Mouse (Mus musculus) liver, embryonic 12.5 days (tissue): Measurements from ENCODE around the gene F7. TPM values are rescaled to one million over a fixed set of nuclear protein-coding genes. Genes with fewer than 3 reads are reported as not detected.

Experiments used
- ATAC-seq: fragments of 200-750 bp; cut with Nextera tagmentation; 2 replicates; pipeline ENCODE4 v1.8.0; 2017; ENCODE audit warnings: moderate number of reproducible peaks, mild to moderate bottlenecking, moderate library complexity
- H3K27ac ChIP-seq: fragments of 300-500 bp; sonication (generic); 2 replicates; pipeline ENCODE4 v1.5.1; 2016; ENCODE audit warnings: mild to moderate bottlenecking
- H3K27me3 ChIP-seq: fragments of 300-500 bp; sonication (generic); replicated peaks from 2 replicates; pipeline ENCODE4 v1.6.1; 2016; ENCODE audit warnings: mild to moderate bottlenecking, moderate library complexity
- H3K36me3 ChIP-seq: fragments of 300-500 bp; sonication (generic); 2 replicates; pipeline ENCODE4 v1.6.1; 2016; ENCODE audit warnings: mild to moderate bottlenecking, moderate library complexity
- H3K4me1 ChIP-seq: fragments of 300-500 bp; sonication (generic); 2 replicates; pipeline ENCODE4 v1.6.1; 2016
- H3K4me2 ChIP-seq: fragments of 300-500 bp; sonication (generic); 2 replicates; pipeline ENCODE4 v1.6.1; 2016; ENCODE audit warnings: mild to moderate bottlenecking, moderate library complexity
- H3K4me3 ChIP-seq: fragments of 300-500 bp; sonication (generic); 2 replicates; pipeline ENCODE4 v1.5.1; 2016; ENCODE audit warnings: mild to moderate bottlenecking, moderate library complexity
- H3K9ac ChIP-seq: fragments of 300-500 bp; sonication (generic); 2 replicates; pipeline ENCODE4 v1.6.1; 2016; ENCODE audit warnings: mild to moderate bottlenecking, moderate library complexity
- H3K9me3 ChIP-seq: fragments of 300-500 bp; sonication (generic); replicated peaks from 2 replicates; pipeline ENCODE4 v1.6.1; 2016; ENCODE audit warnings: mild to moderate bottlenecking, moderate library complexity
- WGBS: fragments of 180-500 bp; shearing (Covaris S2); methylation state at CpG from one replicate; pipeline ENCODE4 v1.1.7; 2016; ENCODE audit not compliant: insufficient replicate concordance; 5-methylcytosine and 5-hydroxymethylcytosine counted together
- polyA plus RNA-seq: library from polyadenylated mRNA; unstranded; fragments of >200 nt; fragmentation: Nextera tagmentation; extraction: Ambion mirVana; gene quantifications from 2 replicates; pipeline ENCODE4 v1.2.1, GENCODE M21; 2016

Gene F7
- polyA plus RNA-seq = 4.4 and 5.2 TPM in 2 replicates

GRCm38 (mm10) chr8:13025487-13026224 is at the start of gene F7:
Gene F7, plus strand, starts transcription at chr8:13026034.
- H3K27me3 ChIP-seq = no peaks in the 10 kb centered on the region
- peak within 1 kb of the TSS; percentile 16; the same call in 1 of the 2 replicates for H3K4me2 ChIP-seq
- 54% methylated on average over 10 of the region's 10 CpGs for WGBS
- no peak within 1 kb of the TSS for H3K27ac ChIP-seq
- no peaks in the 10 kb centered on the region for H3K9me3 ChIP-seq
- no peak within 1 kb of the TSS for H3K4me3 ChIP-seq
- peak; percentile 60 for ATAC-seq
- no peaks in the 10 kb centered on the region for H3K36me3 ChIP-seq
- H3K9ac ChIP-seq = no peak within 1 kb of the TSS
- H3K4me1 ChIP-seq = no peaks in the 10 kb centered on the region

DNA sequence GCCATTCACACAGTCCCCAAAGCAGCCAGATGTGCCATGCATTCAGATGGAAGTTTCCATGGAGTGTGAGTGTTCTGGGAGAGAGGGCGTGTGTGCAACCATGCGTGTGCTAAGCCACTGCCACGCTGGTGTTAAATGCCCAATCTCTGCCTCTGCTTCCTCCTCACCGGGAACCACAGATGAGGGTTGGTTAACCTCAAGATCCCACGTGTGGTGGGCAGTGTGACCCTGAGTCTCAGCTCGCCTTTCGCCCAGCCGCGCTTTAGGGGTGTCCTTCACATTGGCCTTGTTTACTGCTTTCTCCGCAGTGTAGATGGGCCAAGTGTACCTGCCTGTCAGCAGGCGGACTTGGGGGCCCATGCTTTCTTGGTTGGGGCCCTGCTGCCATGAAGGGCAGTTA is 49.5 kb upstream of the F7 start:
- no peaks in the 10 kb centered on the region for H3K9me3 ChIP-seq
- no peak for ATAC-seq
- no peak overlapping the region for H3K9ac ChIP-seq
- H3K27ac ChIP-seq = no peak overlapping the region
- no peak overlapping the region for H3K4me2 ChIP-seq
- peaks cover 19% of the 10 kb centered on the region for H3K27me3 ChIP-seq
- 0 out of 2 replicates have a peak, but pooled peaks cover 8% of the 10 kb centered on the region for H3K4me1 ChIP-seq
- 43% methylated on average over 11 of the region's 11 CpGs for WGBS
- H3K4me3 ChIP-seq = no peak overlapping the region
- H3K36me3 ChIP-seq = no peaks in the 10 kb centered on the region

DNA sequence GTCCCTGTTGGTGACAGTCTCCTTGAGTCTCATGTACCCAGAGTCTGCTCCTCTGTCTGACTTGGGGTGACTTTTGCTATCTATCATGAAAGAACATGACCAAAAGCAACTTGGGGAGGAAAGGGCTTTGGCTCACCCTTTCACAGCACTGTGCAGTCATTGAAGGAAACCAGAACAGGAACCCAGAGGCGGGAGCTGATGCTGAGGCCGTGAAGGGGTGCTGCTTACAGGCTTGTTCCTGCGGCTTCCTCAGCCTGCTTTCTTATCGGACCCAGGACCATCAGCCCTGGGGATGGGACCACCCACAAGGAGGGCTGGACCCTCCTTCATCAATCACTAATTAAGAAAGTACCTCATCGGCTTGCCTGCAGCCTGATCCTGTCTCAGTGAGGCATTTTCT is 49.1 kb upstream of the F7 start:
- Histone ChIP-seq H3K27ac (no peak overlapping the region), H3K9me3 (no peaks in the 10 kb centered on the region), H3K27me3 (peaks cover 19% of the 10 kb centered on the region), H3K4me2 (0 out of 2 replicates have a peak overlapping the region, but pooled peaks have one; percentile 19), H3K4me3 (no peak overlapping the region), H3K9ac (no peak overlapping the region), H3K36me3 (no peaks in the 10 kb centered on the region), H3K4me1 (0 out of 2 replicates have a peak, but pooled peaks cover 8% of the 10 kb centered on the region)
- WGBS = 30% methylated on average over 5 of the region's 5 CpGs
- no peak for ATAC-seq

DNA sequence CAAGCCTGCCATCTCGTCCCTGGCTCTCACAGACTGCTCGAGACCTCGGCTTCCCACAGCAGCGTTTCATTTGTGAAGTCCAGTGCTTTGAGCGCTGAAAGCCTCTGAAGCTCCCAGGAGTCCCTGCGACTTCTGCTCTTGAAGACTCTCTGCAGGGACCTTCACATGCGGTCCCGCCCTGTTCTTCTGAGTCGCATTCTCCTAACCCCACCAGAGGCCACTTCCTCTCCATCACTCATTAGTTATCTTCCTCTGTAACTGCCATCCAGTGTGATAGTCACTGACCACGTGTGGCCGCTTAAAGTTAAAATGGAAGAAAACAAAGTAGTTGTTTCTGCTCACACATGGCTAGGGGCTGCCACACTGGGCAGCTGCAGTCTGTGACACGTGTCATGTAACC is 48.5 kb upstream of the F7 start:
- H3K27ac ChIP-seq = no peak overlapping the region
- no peak overlapping the region for H3K9ac ChIP-seq
- H3K4me1 ChIP-seq = 0 out of 2 replicates have a peak, but pooled peaks cover 8% of the 10 kb centered on the region
- H3K9me3 ChIP-seq = no peaks in the 10 kb centered on the region
- no peak overlapping the region for H3K4me3 ChIP-seq
- peaks cover 19% of the 10 kb centered on the region for H3K27me3 ChIP-seq
- H3K4me2 ChIP-seq = 0 out of 2 replicates have a peak overlapping the region, but pooled peaks have one; percentile 19
- no peaks in the 10 kb centered on the region for H3K36me3 ChIP-seq
- 22% methylated on average over 12 of the region's 12 CpGs for WGBS
- no peak for ATAC-seq

GRCm38 (mm10) chr8:12978308-12978707 is 47.5 kb upstream of the F7 start:
- 48% methylated on average over 2 of the region's 2 CpGs for WGBS
- ATAC-seq = peak; percentile 39; the same call in 1 of the 2 replicates

DNA sequence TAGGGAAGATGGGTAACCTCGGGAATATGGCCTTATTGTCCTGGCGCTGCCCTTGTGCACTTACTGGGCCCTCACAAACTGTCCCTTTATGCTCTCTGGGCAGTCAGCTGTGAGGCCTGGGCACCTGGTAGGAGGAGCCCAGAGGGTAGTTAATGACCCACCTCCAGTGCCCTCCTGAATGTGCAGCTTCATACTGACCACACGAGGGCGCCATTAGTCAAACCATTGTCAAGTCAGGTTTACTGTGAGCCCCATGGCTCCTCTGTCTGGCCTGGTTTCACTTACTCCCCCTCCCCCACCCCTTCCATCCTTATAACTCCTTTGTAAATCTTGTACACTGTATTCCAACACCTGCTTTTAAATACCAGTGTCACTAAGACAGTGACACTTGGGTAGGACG is 47.1 kb upstream of the F7 start:
- Histone ChIP-seq H3K4me1 (0 out of 2 replicates have a peak, but pooled peaks cover 8% of the 10 kb centered on the region), H3K4me3 (no peak overlapping the region), H3K27ac (no peak overlapping the region), H3K9ac (no peak overlapping the region), H3K27me3 (peaks cover 19% of the 10 kb centered on the region), H3K4me2 (no peak overlapping the region), H3K36me3 (no peaks in the 10 kb centered on the region), H3K9me3 (no peaks in the 10 kb centered on the region)
- 18% methylated on average over 5 of the region's 5 CpGs for WGBS
- 0 out of 2 replicates have a peak, but pooled peaks have one; percentile 51 for ATAC-seq

More at GRCm38 (mm10) chr8:12978308-12978707, 47.5 kb upstream of the F7 start:
- H3K4me1 ChIP-seq = 0 out of 2 replicates have a peak, but pooled peaks cover 8% of the 10 kb centered on the region
- no peaks in the 10 kb centered on the region for H3K9me3 ChIP-seq
- no peaks in the 10 kb centered on the region for H3K36me3 ChIP-seq
- peaks cover 19% of the 10 kb centered on the region for H3K27me3 ChIP-seq
- H3K4me3 ChIP-seq = no peak overlapping the region
- no peak overlapping the region for H3K9ac ChIP-seq
- no peak overlapping the region for H3K27ac ChIP-seq
- no peak overlapping the region for H3K4me2 ChIP-seq

DNA sequence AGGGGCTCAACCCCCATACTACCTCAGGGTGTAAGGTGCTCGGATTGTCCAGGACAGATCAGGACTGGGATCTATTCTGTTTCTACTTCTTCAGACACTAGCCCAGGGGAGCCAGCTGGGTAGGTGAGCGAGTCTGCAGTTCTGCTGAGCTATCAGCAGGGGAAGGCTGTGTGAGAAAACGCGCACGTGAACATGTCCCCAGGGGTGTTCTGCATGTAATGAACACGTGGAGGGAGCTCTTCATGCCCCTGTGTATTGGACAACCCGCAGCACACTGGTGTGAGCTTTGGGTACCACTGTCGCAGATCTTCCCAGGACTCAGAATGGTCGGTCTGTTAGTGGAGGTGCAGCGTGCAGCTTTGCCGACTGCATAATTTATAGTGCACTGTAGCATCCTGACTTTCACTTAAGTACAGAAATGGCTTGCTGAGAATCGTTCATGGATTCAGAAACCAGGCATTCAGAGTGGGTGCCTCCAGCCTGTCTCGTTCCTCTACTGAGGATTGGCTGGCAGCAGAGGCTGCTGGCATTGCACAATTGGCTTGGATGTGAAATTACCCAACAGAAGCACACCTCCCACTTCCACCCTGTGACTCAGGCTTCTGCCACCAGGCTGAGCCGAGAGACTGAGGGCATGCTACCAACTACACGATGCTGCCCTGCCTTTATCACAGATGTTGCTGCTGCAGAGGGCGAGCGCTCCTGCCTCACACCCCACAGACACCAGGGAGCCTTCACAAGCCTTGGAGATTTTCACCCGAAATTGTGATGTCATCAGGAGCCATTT is 42.0 kb upstream of the F7 start:
- H3K9me3 ChIP-seq = no peaks in the 10 kb centered on the region
- 67% methylated on average over 18 of the region's 18 CpGs for WGBS
- H3K27ac ChIP-seq = no peak overlapping the region
- no peaks in the 10 kb centered on the region for H3K4me1 ChIP-seq
- no peak overlapping the region for H3K4me3 ChIP-seq
- H3K4me2 ChIP-seq = no peak overlapping the region
- 0 out of 2 replicates have a peak, but pooled peaks cover 3% of the 10 kb centered on the region for H3K27me3 ChIP-seq
- H3K9ac ChIP-seq = no peak overlapping the region
- H3K36me3 ChIP-seq = no peaks in the 10 kb centered on the region
- no peak for ATAC-seq

DNA sequence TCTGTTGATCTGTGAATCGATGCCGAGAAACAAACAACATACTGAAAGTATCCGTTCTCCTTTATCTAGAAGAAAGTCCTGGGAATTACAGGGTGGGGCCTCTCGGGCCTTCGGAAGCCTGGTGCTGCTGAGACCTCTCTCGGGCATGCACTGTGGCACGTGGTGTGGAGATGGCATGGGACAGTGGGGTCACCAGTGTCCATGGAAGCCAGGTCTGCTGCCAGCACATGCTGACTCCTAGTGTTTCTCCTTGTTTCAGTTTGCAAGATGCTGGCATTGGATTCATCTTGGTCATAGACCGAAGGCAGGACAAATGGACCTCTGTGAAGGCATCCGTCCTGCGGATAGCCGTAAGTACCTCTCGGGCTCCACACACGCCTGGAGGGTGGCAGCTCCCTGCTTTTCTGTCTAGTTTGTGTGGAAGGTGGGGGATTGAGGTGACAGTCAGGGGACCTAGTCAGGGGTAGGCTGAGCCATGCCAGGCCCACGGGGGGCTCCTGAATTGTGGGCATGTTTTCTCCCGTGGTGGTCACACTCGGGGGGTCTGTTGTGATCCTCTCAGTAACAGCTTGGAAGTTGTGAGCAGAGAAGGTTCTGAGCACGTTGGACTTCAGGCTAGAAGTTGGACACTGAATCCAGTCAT is 41.1 kb upstream of the F7 start:
- ATAC-seq = no peak
- H3K9me3 ChIP-seq = no peaks in the 10 kb centered on the region
- H3K27ac ChIP-seq = no peak overlapping the region
- WGBS = 70% methylated on average over 17 of the region's 17 CpGs
- H3K4me2 ChIP-seq = no peak overlapping the region
- H3K36me3 ChIP-seq = no peaks in the 10 kb centered on the region
- no peak overlapping the region for H3K4me3 ChIP-seq
- 0 out of 2 replicates have a peak, but pooled peaks cover 3% of the 10 kb centered on the region for H3K27me3 ChIP-seq
- no peak overlapping the region for H3K9ac ChIP-seq
- no peaks in the 10 kb centered on the region for H3K4me1 ChIP-seq

- no peak for ATAC-seq
- 0 out of 2 replicates have a peak, but pooled peaks cover 3% of the 10 kb centered on the region for H3K27me3 ChIP-seq
- H3K4me1 ChIP-seq = no peaks in the 10 kb centered on the region
- H3K27ac ChIP-seq = no peak overlapping the region
- no peak overlapping the region for H3K4me3 ChIP-seq
- no peak overlapping the region for H3K4me2 ChIP-seq
- no peaks in the 10 kb centered on the region for H3K36me3 ChIP-seq
- no peaks in the 10 kb centered on the region for H3K9me3 ChIP-seq
- no peak overlapping the region for H3K9ac ChIP-seq
- 74% methylated on average over 13 of the region's 13 CpGs for WGBS
Observed at GRCm38 (mm10) chr8:12985259-12985658, 40.6 kb upstream of the F7 start.

DNA sequence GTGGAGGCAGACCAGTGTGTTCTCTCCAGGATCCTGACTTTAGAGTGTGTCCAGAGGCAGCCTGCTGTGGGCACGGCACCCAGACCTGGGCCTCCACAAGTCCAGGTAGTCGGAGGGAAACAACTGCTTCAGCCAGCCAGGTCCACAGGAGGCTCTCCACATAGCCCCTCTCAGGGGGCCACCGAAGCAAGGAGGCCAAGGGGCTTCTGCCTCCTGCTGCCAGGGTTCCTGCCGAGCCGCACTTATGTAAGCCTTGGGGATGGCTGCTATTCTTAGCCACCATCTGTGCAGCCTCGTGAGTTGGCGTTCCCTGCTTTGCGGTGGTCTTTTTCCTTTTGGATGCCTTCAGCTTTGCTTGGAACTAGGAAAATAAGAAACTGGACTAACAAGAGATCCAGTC is 38.3 kb upstream of the F7 start:
- Histone ChIP-seq H3K9me3 (no peaks in the 10 kb centered on the region), H3K27me3 (0 out of 2 replicates have a peak, but pooled peaks cover 3% of the 10 kb centered on the region), H3K4me2 (no peak overlapping the region), H3K9ac (no peak overlapping the region), H3K27ac (no peak overlapping the region), H3K4me3 (no peak overlapping the region), H3K36me3 (no peaks in the 10 kb centered on the region), H3K4me1 (no peaks in the 10 kb centered on the region)
- ATAC-seq = no peak
- 71% methylated on average over 8 of the region's 8 CpGs for WGBS

DNA sequence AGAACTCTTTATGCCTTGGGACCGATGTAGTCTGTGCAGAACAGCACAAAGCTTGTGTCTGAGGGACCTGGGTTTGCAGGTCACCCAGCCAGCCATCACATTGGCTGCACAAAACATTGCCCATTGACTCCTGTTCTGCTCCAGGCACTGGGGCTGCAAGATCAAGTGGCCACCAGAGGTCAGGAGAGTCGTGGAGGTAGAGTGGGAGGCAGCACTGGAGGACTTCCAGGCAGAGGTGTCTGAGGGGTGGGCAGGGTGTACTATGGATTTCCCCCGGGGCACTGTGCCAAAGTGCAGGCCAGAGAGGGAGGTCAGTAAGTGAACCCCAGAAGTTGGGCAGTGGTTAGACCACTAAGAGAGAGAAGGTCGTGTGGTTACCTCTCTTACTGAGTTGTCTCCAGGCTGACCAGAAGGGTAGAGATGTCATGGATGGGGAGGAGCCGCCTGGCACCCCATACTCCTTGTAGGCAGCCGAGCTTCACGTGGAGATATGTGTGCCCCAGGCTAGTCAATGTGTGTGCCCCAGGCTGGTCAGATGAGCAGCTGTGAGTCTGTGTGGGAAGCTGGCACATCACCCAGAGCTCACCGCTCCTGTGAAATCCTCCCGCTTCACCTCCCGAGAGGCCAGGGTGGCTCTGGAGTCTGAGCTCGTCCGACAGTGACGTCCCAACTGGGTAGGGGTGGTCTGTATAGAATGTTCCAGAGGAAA is 37.0 kb upstream of the F7 start:
- no peaks in the 10 kb centered on the region for H3K9me3 ChIP-seq
- 63% methylated on average over 13 of the region's 13 CpGs for WGBS

More for the DNA sequence above, 37.0 kb upstream of the F7 start:
- Histone ChIP-seq H3K4me1 (no peaks in the 10 kb centered on the region), H3K9ac (no peak overlapping the region), H3K27me3 (0 out of 2 replicates have a peak, but pooled peaks cover 3% of the 10 kb centered on the region), H3K36me3 (no peaks in the 10 kb centered on the region), H3K4me3 (no peak overlapping the region), H3K4me2 (no peak overlapping the region), H3K27ac (no peak overlapping the region)
- ATAC-seq = no peak
